Mouse (Mus musculus) megakaryocyte, embryonic 14.5 days (primary cell): ENCODE results near the gene Prune2. TPM values are rescaled to one million over a fixed set of nuclear protein-coding genes. Genes with fewer than 3 reads are reported as not detected.
A peak's percentile ranks its signal among the peaks of the same experiment; 100 is the strongest.

Experiments used
- H3K27me3 ChIP-seq: replicated peaks from 2 replicates; pipeline ENCODE3; 2012; ENCODE audit warnings: inconsistent platforms
- H3K36me3 ChIP-seq: replicated peaks from 2 replicates; pipeline ENCODE3; 2012; ENCODE audit warnings: low read length, inconsistent platforms, mixed read lengths
- H3K4me1 ChIP-seq: 2 replicates; pipeline ENCODE4 v1.6.1; 2012; ENCODE audit warnings: inconsistent platforms
- H3K4me3 ChIP-seq: replicated peaks from 2 replicates; pipeline ENCODE3; 2012; ENCODE audit warnings: moderate library complexity, mild to moderate bottlenecking, inconsistent platforms
- H3K9me3 ChIP-seq: 2 replicates; pipeline ENCODE4 v1.6.1; 2012; ENCODE audit warnings: inconsistent platforms
- FLI1 ChIP-seq: IDR thresholded peaks from 2 replicates; pipeline ENCODE4 v1.6.1; 2012; ENCODE audit warnings: low read length, inconsistent platforms, mixed read lengths
- GATA1 ChIP-seq: IDR thresholded peaks from 3 replicates; pipeline ENCODE4 v1.6.1; 2012; ENCODE audit warnings: mixed read lengths, low read length, inconsistent platforms, borderline replicate concordance
- polyA plus RNA-seq: library from polyadenylated mRNA; stranded (reverse); fragments of >175 nt; gene quantifications from 2 replicates; pipeline ENCODE4 v1.2.3, GENCODE M21; 2012; ENCODE audit warnings: low replicate concordance; ENCODE audit not compliant: insufficient read depth

Prune2 gene
- polyA plus RNA-seq, 1 experiment: 1.2 TPM

- TF ChIP-seq FLI1: no peak
- TF ChIP-seq GATA1: no peak
- Histone ChIP-seq H3K9me3 (no peaks in the 10 kb centered on the region), H3K36me3 (no peaks in the 10 kb centered on the region), H3K4me1 (no peaks in the 10 kb centered on the region), H3K4me3 (no peak overlapping the region), H3K27me3 (peaks cover 5% of the 10 kb centered on the region)
These were observed 140.4 kb downstream of the Prune2 start for GRCm38 (mm10) chr19:17096338-17096737.

GRCm38 (mm10) chr19:17097210-17097609, 141.3 kb downstream of the Prune2 start:
- no peak for TF ChIP-seq FLI1
- no peak for TF ChIP-seq GATA1
- Histone ChIP-seq H3K4me1 (no peaks in the 10 kb centered on the region), H3K36me3 (no peaks in the 10 kb centered on the region), H3K4me3 (no peak overlapping the region), H3K27me3 (peaks cover 5% of the 10 kb centered on the region), H3K9me3 (no peaks in the 10 kb centered on the region)

GRCm38 (mm10) chr19:17108782-17109181, 152.9 kb downstream of the Prune2 start:
- TF ChIP-seq FLI1 (no peak), GATA1 (no peak)
- Histone ChIP-seq H3K9me3 (peaks cover 7% of the 10 kb centered on the region), H3K27me3 (peaks cover 6% of the 10 kb centered on the region), H3K4me3 (no peak overlapping the region), H3K4me1 (no peaks in the 10 kb centered on the region), H3K36me3 (peaks cover 7% of the 10 kb centered on the region)

- H3K27me3 ChIP-seq: peaks cover 21% of the 10 kb centered on the region
- H3K9me3 ChIP-seq: no peaks in the 10 kb centered on the region
- TF ChIP-seq GATA1 (no peak), FLI1 (no peak)
- H3K4me1 ChIP-seq: peaks cover 11% of the 10 kb centered on the region
- H3K36me3 ChIP-seq: peaks cover 30% of the 10 kb centered on the region
- H3K4me3 ChIP-seq: no peak overlapping the region
These were observed 168.3 kb downstream of the Prune2 start for GRCm38 (mm10) chr19:17124034-17124735.

- Histone ChIP-seq H3K36me3 (peaks cover 20% of the 10 kb centered on the region), H3K27me3 (peaks cover 12% of the 10 kb centered on the region), H3K9me3 (no peaks in the 10 kb centered on the region)
These were observed 169.5 kb downstream of the Prune2 start for GRCm38 (mm10) chr19:17125380-17125779.

GRCm38 (mm10) chr19:17130544-17130943, 174.6 kb downstream of the Prune2 start:
- no peak for TF ChIP-seq GATA1
- TF ChIP-seq FLI1: no peak
- Histone ChIP-seq H3K27me3 (no peaks in the 10 kb centered on the region), H3K4me1 (peaks cover 9% of the 10 kb centered on the region)

More at GRCm38 (mm10) chr19:17125380-17125779, 169.5 kb downstream of the Prune2 start:
- no peak overlapping the region for H3K4me3 ChIP-seq
- H3K4me1 ChIP-seq: peaks cover 10% of the 10 kb centered on the region
- TF ChIP-seq FLI1: no peak
- TF ChIP-seq GATA1: no peak

GRCm38 (mm10) chr19:17136677-17137460, 181.0 kb downstream of the Prune2 start:
- Histone ChIP-seq H3K9me3 (no peaks in the 10 kb centered on the region), H3K4me3 (peak overlapping the region; percentile 91), H3K36me3 (no peaks in the 10 kb centered on the region), H3K27me3 (peaks cover 17% of the 10 kb centered on the region), H3K4me1 (peaks cover 11% of the 10 kb centered on the region)
- TF ChIP-seq FLI1 (no peak), GATA1 (no peak)

More at GRCm38 (mm10) chr19:17130544-17130943, 174.6 kb downstream of the Prune2 start:
- Histone ChIP-seq H3K36me3 (peaks cover 3% of the 10 kb centered on the region), H3K9me3 (no peaks in the 10 kb centered on the region), H3K4me3 (no peak overlapping the region)

- TF ChIP-seq FLI1 (no peak), GATA1 (no peak)
- H3K36me3 ChIP-seq: no peaks in the 10 kb centered on the region
- peaks cover 11% of the 10 kb centered on the region for H3K4me1 ChIP-seq
These were observed 181.7 kb downstream of the Prune2 start for GRCm38 (mm10) chr19:17137656-17138055.

GRCm38 (mm10) chr19:17138144-17138915, 182.4 kb downstream of the Prune2 start:
- H3K9me3 ChIP-seq: no peaks in the 10 kb centered on the region
- H3K4me1 ChIP-seq: peaks cover 11% of the 10 kb centered on the region
- H3K36me3 ChIP-seq: no peaks in the 10 kb centered on the region
- no peak overlapping the region for H3K4me3 ChIP-seq
- peaks cover 17% of the 10 kb centered on the region for H3K27me3 ChIP-seq
- TF ChIP-seq GATA1 (no peak), FLI1 (no peak)

More at GRCm38 (mm10) chr19:17137656-17138055, 181.7 kb downstream of the Prune2 start:
- Histone ChIP-seq H3K27me3 (peaks cover 17% of the 10 kb centered on the region), H3K9me3 (no peaks in the 10 kb centered on the region), H3K4me3 (no peak overlapping the region)
